Mouse (Mus musculus) central nervous system, embryonic 18 days (tissue): ENCODE data around the gene Pkp3. TPM values are rescaled to one million over a fixed set of nuclear protein-coding genes. Genes with fewer than 3 reads are reported as not detected.

Experiments used
- polyA plus RNA-seq: library from polyadenylated mRNA; depleted of rRNA; stranded (reverse); fragments of >200 nt; gene quantifications from 2 replicates; pipeline ENCODE4 v1.2.3, GENCODE M21; 2012; rRNA removed

Pkp3 gene
- 0.04 and 1.6 TPM in 2 replicates for polyA plus RNA-seq

DNA sequence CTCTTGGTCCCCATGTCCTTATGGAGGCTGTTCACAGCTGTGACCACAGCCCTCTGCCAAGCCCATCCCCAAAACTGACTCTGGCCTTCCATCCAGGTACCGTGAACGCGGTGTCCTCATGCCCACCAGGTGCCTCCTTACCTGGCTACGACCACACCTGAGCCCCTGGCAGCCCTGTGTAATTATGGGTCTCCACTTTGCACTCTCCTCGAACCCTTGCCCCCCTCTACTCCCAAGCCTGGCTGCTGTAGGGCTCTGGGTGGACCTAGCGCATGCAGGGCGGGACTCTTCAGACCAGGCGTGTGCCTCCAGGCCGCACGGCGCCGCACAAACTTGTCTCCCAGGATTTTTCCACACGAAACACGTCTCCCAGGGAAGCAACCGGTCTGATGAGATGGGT is at the start of gene Pkp3:
Gene Pkp3, plus strand, starts transcription at position 378 of the 400 bp plus-strand sequence.

DNA sequence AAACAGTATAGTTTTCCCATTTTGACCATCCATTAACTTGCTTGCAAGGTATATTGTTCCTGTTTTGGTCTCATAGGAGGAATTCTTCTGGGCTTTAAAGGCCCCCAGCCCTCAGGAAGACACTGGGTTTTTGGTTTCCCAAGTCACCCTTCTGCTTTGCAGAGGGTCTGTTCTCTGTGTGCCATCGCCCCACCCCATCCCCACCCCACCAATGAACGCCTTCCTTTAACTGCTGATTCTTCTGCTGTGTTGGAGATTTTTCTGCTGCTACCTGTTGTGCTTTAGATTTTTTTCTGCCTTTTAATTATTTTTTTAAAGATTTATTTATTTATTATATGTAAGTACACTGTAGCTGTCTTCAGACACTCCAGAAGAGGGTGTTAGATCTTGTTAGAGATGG is 49.2 kb upstream of the Pkp3 start, which contains the start of gene Gm17387:
Gene Gm17387, plus strand, starts transcription at position 301 of the 400 bp plus-strand sequence.

DNA sequence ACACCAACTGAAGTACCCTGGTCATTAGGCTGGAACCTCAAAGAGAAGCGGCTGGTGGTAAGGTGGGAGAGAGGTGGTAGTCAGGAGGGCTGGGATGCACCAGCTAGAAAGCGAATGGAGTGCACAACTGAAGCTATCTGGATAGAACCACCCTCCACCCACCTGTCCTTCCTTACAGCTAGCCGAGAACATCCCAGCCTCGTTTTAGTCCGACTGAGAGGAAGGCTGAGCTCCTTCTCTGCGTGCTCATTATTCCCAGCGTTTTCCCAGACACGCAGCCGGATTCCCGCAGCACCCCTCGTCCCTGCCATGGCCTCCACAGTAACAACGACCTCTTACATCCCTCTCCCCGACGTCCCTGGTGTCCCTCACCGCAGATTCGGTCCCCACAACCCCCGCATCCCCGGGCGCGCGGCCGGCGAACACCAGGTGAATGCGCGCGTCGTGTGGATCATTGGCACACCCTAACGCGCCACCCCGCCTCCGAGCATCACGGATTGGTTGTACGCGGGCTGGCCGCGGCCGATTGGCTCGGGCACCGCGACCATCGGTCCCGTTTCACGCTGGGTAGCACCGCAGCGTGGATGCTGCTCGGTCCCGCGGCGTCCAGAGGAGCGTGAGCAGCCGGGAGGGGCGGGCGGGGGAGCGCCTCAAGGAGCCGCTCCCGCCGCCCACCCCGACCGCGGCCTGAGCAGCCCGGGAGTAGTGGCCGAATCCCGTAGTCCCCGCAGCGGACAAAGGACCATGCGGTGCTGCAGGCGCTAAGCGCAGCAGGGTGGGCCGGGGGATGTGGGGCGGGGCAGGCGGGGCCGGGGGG is 17.4 kb upstream of the Pkp3 start, which contains the start of gene B4galnt4:
Gene B4galnt4, plus strand, starts transcription at position 679 of the 817 bp plus-strand sequence.

GRCm38 (mm10) chr7:141099911-141100691 is 22.1 kb downstream of the Pkp3 start, which contains the start of gene Sigirr:
Gene Sigirr, minus strand, starts transcription at chr7:141100572.

GRCm38 (mm10) chr7:141117636-141118035 is 39.6 kb downstream of the Pkp3 start, which contains the start of gene Ano9:
Gene Ano9, minus strand, starts transcription at chr7:141117806.

DNA sequence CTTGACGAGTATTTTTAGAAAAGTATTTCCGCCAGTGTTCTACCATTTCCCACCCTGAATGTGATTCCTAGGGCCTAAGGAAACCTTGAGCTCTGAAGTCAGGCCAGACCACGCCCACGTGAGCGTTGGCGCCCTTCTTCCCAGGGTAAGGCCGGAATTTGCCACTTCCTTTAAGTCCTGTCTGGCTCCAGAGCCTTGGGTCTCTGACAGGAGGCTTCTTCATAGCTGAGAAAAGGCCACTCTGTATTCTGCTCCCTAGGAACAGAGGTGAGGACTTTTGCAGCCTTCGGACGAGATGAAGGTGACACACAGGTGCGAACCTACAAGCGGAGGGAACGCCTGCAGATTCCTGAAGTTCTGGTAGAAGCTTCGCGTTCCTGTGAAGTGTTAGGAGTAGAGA is 44.2 kb downstream of the Pkp3 start, which contains the start of gene Ptdss2:
Gene Ptdss2, plus strand, starts transcription at position 138 of the 400 bp plus-strand sequence.

Other genes starting within 250 kb of the Pkp3 start
- 0.24 and 1.4 TPM in 2 replicates for gene Urah, start 243.2 kb upstream of the Pkp3 start, polyA plus RNA-seq
- 0.25 TPM in 1 of 2 replicates, not detected in the other for gene Scgb1c1, start 232.7 kb upstream of the Pkp3 start, polyA plus RNA-seq
- gene Odf3, start 230.4 kb upstream of the Pkp3 start, polyA plus RNA-seq, result 0.12 and 0.16 TPM in 2 replicates
- gene Gm45785, start 221.9 kb upstream of the Pkp3 start, polyA plus RNA-seq, result 0.24 and 0.28 TPM in 2 replicates
- 103 and 106 TPM in 2 replicates for gene Ric8a, start 221.3 kb upstream of the Pkp3 start, polyA plus RNA-seq
- gene Bet1l, start 220.6 kb upstream of the Pkp3 start, polyA plus RNA-seq, result 33.4 and 36.0 TPM in 2 replicates
- gene Psmd13, start 196.2 kb upstream of the Pkp3 start, polyA plus RNA-seq, result 140 and 147 TPM in 2 replicates
- gene Sirt3, start 195.9 kb upstream of the Pkp3 start, polyA plus RNA-seq, result 57.5 and 62.3 TPM in 2 replicates
- gene Cox8b, start 177.8 kb upstream of the Pkp3 start, polyA plus RNA-seq, result 3.9 TPM in 1 of 2 replicates, not detected in the other
- 0.59 and 0.66 TPM in 2 replicates for gene Nlrp6, start 157.3 kb upstream of the Pkp3 start, polyA plus RNA-seq
- gene Pgghg, start 136.8 kb upstream of the Pkp3 start, polyA plus RNA-seq, result 9.8 and 11.2 TPM in 2 replicates
- 0.48 and 7.3 TPM in 2 replicates for gene Ifitm5, start 127.9 kb upstream of the Pkp3 start, polyA plus RNA-seq
- 0.21 TPM in 1 of 2 replicates, not detected in the other for gene Gm45717, start 122.3 kb upstream of the Pkp3 start, polyA plus RNA-seq
- gene Ifitm2, start 122.2 kb upstream of the Pkp3 start, polyA plus RNA-seq, result 139 and 160 TPM in 2 replicates
- 33.6 and 57.6 TPM in 2 replicates for gene Ifitm1, start 111.0 kb upstream of the Pkp3 start, polyA plus RNA-seq
- 43.6 and 46.5 TPM in 2 replicates for gene Ifitm3, start 67.4 kb upstream of the Pkp3 start, polyA plus RNA-seq
- 0.56 and 0.82 TPM in 2 replicates for gene Ifitm6, start 60.3 kb upstream of the Pkp3 start, polyA plus RNA-seq
- gene Gm17387, start 49.1 kb upstream of the Pkp3 start, polyA plus RNA-seq, result not detected in 2 replicates
- 186 and 189 TPM in 2 replicates for gene B4galnt4, start 17.1 kb upstream of the Pkp3 start, polyA plus RNA-seq
- gene Sigirr, start 22.4 kb downstream of the Pkp3 start, polyA plus RNA-seq, result 2.3 and 2.5 TPM in 2 replicates
- gene Ano9, start 39.6 kb downstream of the Pkp3 start, polyA plus RNA-seq, result 0.92 and 1.00 TPM in 2 replicates
- 57.7 and 58.1 TPM in 2 replicates for gene Ptdss2, start 44.2 kb downstream of the Pkp3 start, polyA plus RNA-seq
- 31.5 and 34.6 TPM in 2 replicates for gene Rnh1, start 94.6 kb downstream of the Pkp3 start, polyA plus RNA-seq
- 203 and 213 TPM in 2 replicates for gene Hras, start 115.8 kb downstream of the Pkp3 start, polyA plus RNA-seq
- gene Lrrc56, start 115.9 kb downstream of the Pkp3 start, polyA plus RNA-seq, result 14.1 and 14.9 TPM in 2 replicates
- 0.92 and 0.97 TPM in 2 replicates for gene Lmntd2, start 135.9 kb downstream of the Pkp3 start, polyA plus RNA-seq
- gene Rassf7, start 137.6 kb downstream of the Pkp3 start, polyA plus RNA-seq, result 20.3 and 23.3 TPM in 2 replicates
- gene Phrf1, start 150.6 kb downstream of the Pkp3 start, polyA plus RNA-seq, result 24.7 and 26.9 TPM in 2 replicates
- gene Irf7, start 188.3 kb downstream of the Pkp3 start, polyA plus RNA-seq, result 4.2 and 6.9 TPM in 2 replicates
- gene Cdhr5, start 198.6 kb downstream of the Pkp3 start, polyA plus RNA-seq, result 0.04 and 0.08 TPM in 2 replicates
- 1.5 and 2.2 TPM in 2 replicates for gene Sct, start 200.9 kb downstream of the Pkp3 start, polyA plus RNA-seq
- gene Drd4, start 213.8 kb downstream of the Pkp3 start, polyA plus RNA-seq, result 0.66 and 0.71 TPM in 2 replicates
- 67.1 and 68.9 TPM in 2 replicates for gene Deaf1, start 249.5 kb downstream of the Pkp3 start, polyA plus RNA-seq
- gene Tmem80, start 249.5 kb downstream of the Pkp3 start, polyA plus RNA-seq, result 53.0 TPM in 2 replicates